Mouse (Mus musculus) heart, postnatal 0 days (tissue): ENCODE data around the gene Gm20503. TPM values are rescaled to one million over a fixed set of nuclear protein-coding genes. Genes with fewer than 3 reads are reported as not detected.

Experiments used
- ATAC-seq: fragments of 200-750 bp; cut with Nextera tagmentation; 2 replicates; pipeline ENCODE4 v1.8.0; 2017; ENCODE audit warnings: low read depth, moderate number of reproducible peaks, moderate library complexity; ENCODE audit not compliant: insufficient read depth
- DNase-seq: peaks from one replicate; pipeline ENCODE4 v3.0.0-alpha.2; 2016; ENCODE audit warnings: low spot score
- H3K27ac ChIP-seq: fragments of 300-500 bp; sonication (generic); 2 replicates; pipeline ENCODE4 v1.5.1; 2014; ENCODE audit warnings: low read depth, mild to moderate bottlenecking
- H3K27me3 ChIP-seq: fragments of 300-500 bp; sonication (generic); 2 replicates; pipeline ENCODE4 v1.6.1; 2014; ENCODE audit warnings: low read length, mixed read lengths; ENCODE audit not compliant: control insufficient read depth, insufficient read depth
- H3K36me3 ChIP-seq: fragments of 300-500 bp; sonication (generic); replicated peaks from 2 replicates; pipeline ENCODE4 v1.6.1; 2014; ENCODE audit warnings: low read length, mixed read lengths; ENCODE audit not compliant: control insufficient read depth, insufficient read depth
- H3K4me1 ChIP-seq: fragments of 300-500 bp; sonication (generic); 2 replicates; pipeline ENCODE4 v1.6.1; 2014; ENCODE audit warnings: antibody characterized with exemption; ENCODE audit not compliant: control insufficient read depth, insufficient read depth
- H3K4me2 ChIP-seq: fragments of 300-500 bp; sonication (generic); 2 replicates; pipeline ENCODE4 v1.6.1; 2014; ENCODE audit warnings: low read depth, mild to moderate bottlenecking, low read length, moderate library complexity
- H3K4me3 ChIP-seq: fragments of 300-500 bp; sonication (generic); 2 replicates; pipeline ENCODE4 v1.5.1; 2014; ENCODE audit warnings: low read depth, low read length
- H3K9ac ChIP-seq: fragments of 300-500 bp; sonication (generic); replicated peaks from 2 replicates; pipeline ENCODE4 v1.6.1; 2014; ENCODE audit warnings: low read depth, low read length, mixed read lengths
- H3K9me3 ChIP-seq: fragments of 300-500 bp; sonication (generic); replicated peaks from 2 replicates; pipeline ENCODE4 v1.6.1; 2016; ENCODE audit warnings: low read length; ENCODE audit not compliant: control insufficient read depth
- CTCF ChIP-seq: IDR thresholded peaks from 2 replicates; pipeline ENCODE4 v1.5.1; 2016; ENCODE audit warnings: antibody characterized with exemption, control low read depth, low read depth
- EP300 ChIP-seq: IDR thresholded peaks from 2 replicates; pipeline ENCODE4 v1.6.1; 2016; ENCODE audit warnings: antibody characterized with exemption, low read depth
- WGBS: fragments of 180-500 bp; shearing (Covaris S2); extraction: QIAGEN DNeasy Blood & Tissue Kit; methylation state at CpG from one replicate; pipeline ENCODE4 v1.1.7; 2014; 5-methylcytosine and 5-hydroxymethylcytosine counted together
- polyA plus RNA-seq: library from polyadenylated mRNA; unstranded; fragments of >200 nt; fragmentation: Nextera tagmentation; extraction: Ambion mirVana; gene quantifications from 2 replicates; pipeline ENCODE4 v1.2.1, GENCODE M21; 2015
- total RNA-seq: library from RNA; depleted of rRNA; stranded (reverse); fragments of >200 nt; gene quantifications from 2 replicates; pipeline ENCODE4 v1.2.3, GENCODE M21; 2014; ENCODE audit warnings: low replicate concordance; rRNA removed

The Gm20503 gene
- not detected in 2 replicates for total RNA-seq
- 19.8 TPM in 2 replicates for polyA plus RNA-seq

- H3K9me3 ChIP-seq: no peaks in the 10 kb centered on the region
- H3K27me3 ChIP-seq: no peaks in the 10 kb centered on the region
- peak within 1 kb of the TSS; percentile 84 for H3K4me2 ChIP-seq
- no peaks in the 10 kb centered on the region for H3K36me3 ChIP-seq
- H3K27ac ChIP-seq: peak within 1 kb of the TSS; percentile 90
- TF ChIP-seq EP300 (no peak), CTCF (no peak)
- H3K4me3 ChIP-seq: peak within 1 kb of the TSS; percentile 90
- H3K4me1 ChIP-seq: peaks cover 23% of the 10 kb centered on the region
- under 1% methylated on average over 65 of the region's 89 CpGs for WGBS
- H3K9ac ChIP-seq: peak within 1 kb of the TSS; percentile 87
- DNase-seq (peak; percentile 86), ATAC-seq (peak; percentile 98)
Observed at GRCm38 (mm10) chr4:59002948-59003805, at the start of gene Gm20503. Gene Gm20503 (plus strand): TSS chr4:59003210.

GRCm38 (mm10) chr4:58961719-58962118 lies 41.3 kb upstream of the Gm20503 start:
- H3K27ac ChIP-seq: no peak overlapping the region
- no peaks in the 10 kb centered on the region for H3K9me3 ChIP-seq
- no peak overlapping the region for H3K4me2 ChIP-seq
- ATAC-seq (no peak), DNase-seq (no peak)
- 85% methylated on average over 15 of the region's 15 CpGs for WGBS
- H3K4me3 ChIP-seq: no peak overlapping the region
- no peak for TF ChIP-seq CTCF
- TF ChIP-seq EP300: no peak
- no peaks in the 10 kb centered on the region for H3K4me1 ChIP-seq
- no peak overlapping the region for H3K9ac ChIP-seq
- H3K27me3 ChIP-seq: no peaks in the 10 kb centered on the region
- H3K36me3 ChIP-seq: no peaks in the 10 kb centered on the region

- H3K27ac ChIP-seq: no peak overlapping the region
- no peak overlapping the region for H3K4me3 ChIP-seq
- no peaks in the 10 kb centered on the region for H3K36me3 ChIP-seq
- no peaks in the 10 kb centered on the region for H3K9me3 ChIP-seq
- no peak for DNase-seq
- no peak overlapping the region for H3K9ac ChIP-seq
- no peak overlapping the region for H3K4me2 ChIP-seq
- ATAC-seq: no peak
- H3K4me1 ChIP-seq: no peaks in the 10 kb centered on the region
- H3K27me3 ChIP-seq: no peaks in the 10 kb centered on the region
- WGBS: 79% methylated on average over 4 of the region's 4 CpGs
- TF ChIP-seq CTCF (no peak), EP300 (no peak)
Observed at GRCm38 (mm10) chr4:58963271-58963670, 39.7 kb upstream of the Gm20503 start.

GRCm38 (mm10) chr4:58965136-58965535 lies 37.9 kb upstream of the Gm20503 start:
- no peak overlapping the region for H3K4me3 ChIP-seq
- no peaks in the 10 kb centered on the region for H3K4me1 ChIP-seq
- no peak overlapping the region for H3K9ac ChIP-seq
- no peak for ATAC-seq
- no peak overlapping the region for H3K4me2 ChIP-seq
- H3K9me3 ChIP-seq: no peaks in the 10 kb centered on the region
- 74% methylated on average over 1 of the region's 1 CpGs for WGBS
- H3K27me3 ChIP-seq: no peaks in the 10 kb centered on the region
- H3K27ac ChIP-seq: no peak overlapping the region
- DNase-seq: no peak
- H3K36me3 ChIP-seq: no peaks in the 10 kb centered on the region
- TF ChIP-seq CTCF (no peak), EP300 (no peak)

GRCm38 (mm10) chr4:58970678-58971077 lies 32.3 kb upstream of the Gm20503 start:
- Histone ChIP-seq H3K4me3 (no peak overlapping the region), H3K9me3 (no peaks in the 10 kb centered on the region), H3K36me3 (no peaks in the 10 kb centered on the region), H3K4me1 (no peaks in the 10 kb centered on the region), H3K27ac (no peak overlapping the region), H3K9ac (no peak overlapping the region), H3K4me2 (no peak overlapping the region), H3K27me3 (no peaks in the 10 kb centered on the region)
- TF ChIP-seq CTCF: no peak
- no peak for TF ChIP-seq EP300
- ATAC-seq (no peak), DNase-seq (no peak)
- 82% methylated on average over 4 of the region's 4 CpGs for WGBS
